Mouse (Mus musculus) right cerebral cortex, postnatal 25 days (tissue): ENCODE data around the gene Il17ra.
A peak's percentile ranks its signal among the peaks of the same experiment; 100 is the strongest.

Experiments used
- DNase-seq: peaks from one replicate; pipeline ENCODE4 v3.0.0; 2022

Gene Il17ra

GRCm38 (mm10) chr6:120463086-120463871, at the start of gene Il17ra:
Gene Il17ra (plus strand): TSS chr6:120463247.
- peak; percentile 66 for DNase-seq

DNA sequence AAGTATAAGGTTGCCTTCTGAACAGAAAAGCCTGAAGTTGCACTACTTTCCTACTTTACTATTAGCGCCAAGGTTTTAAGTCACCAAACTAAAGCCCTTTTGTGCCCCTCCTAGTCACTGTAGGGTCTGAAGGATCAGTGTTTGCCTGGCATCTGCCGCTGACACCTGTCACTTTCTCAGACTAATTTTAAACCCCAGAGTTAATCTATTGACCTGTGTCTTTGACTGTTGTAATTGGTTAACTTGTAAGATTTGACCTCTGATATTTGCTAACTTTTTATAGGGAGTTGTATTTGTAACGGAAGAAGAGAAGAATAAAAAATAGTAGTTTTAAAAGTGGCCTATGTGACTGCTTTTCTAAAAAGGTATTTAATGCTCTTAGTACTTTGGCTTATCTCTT, 24.9 kb upstream of the Il17ra start:
- no peak for DNase-seq

DNA sequence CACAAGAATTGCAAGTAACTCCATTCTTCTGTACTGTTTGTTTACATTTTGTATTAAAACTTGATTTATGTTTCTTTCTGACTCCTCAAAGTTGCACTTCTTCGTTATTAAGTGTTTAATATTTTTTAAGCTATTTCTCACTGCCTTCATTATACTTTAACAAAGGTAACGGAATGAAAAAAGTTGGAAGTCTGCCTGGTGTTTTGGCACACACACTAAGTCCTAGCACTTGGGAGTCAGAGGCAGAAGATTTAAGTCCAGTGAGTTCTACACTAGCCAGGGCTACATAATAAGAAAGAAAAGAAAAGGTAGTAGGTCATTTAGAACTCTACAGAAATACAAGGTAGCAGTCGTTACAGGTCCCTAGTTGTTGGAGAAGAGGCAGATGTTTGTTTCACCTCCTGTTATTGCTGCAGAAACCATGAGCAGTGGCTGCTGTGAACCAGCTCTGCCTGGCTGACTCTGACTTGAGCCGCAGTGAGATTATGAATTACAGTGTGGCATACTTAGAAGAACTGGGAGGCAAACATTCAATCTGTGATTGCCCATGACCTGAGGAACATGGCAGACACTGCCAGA, 20.8 kb upstream of the Il17ra start:
- no peak for DNase-seq

- DNase-seq, result no peak
Measured at GRCm38 (mm10) chr6:120443363-120444355, 19.4 kb upstream of the Il17ra start.

GRCm38 (mm10) chr6:120450208-120450607, 12.8 kb upstream of the Il17ra start:
- no peak for DNase-seq

- no peak for DNase-seq
Measured at GRCm38 (mm10) chr6:120452384-120453102, 10.5 kb upstream of the Il17ra start.

DNA sequence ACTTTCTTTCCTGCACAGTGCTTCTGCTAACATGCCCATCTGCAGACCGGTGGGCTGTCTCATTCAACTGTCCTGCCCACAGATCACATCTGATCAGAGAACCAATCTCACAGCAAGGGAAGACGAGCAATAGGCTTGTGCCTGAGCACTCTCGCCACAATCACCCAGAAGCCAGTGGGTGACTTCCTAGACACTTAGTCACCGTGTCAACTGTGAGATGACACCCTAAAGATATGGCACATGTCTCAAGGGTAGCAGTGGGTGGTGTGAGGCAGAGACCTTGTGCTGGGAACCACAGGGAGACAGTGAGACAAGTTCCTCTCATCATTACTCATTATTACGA, 10.0 kb upstream of the Il17ra start:
- no peak for DNase-seq

GRCm38 (mm10) chr6:120453556-120453955, 9.5 kb upstream of the Il17ra start:
- DNase-seq, result no peak

DNA sequence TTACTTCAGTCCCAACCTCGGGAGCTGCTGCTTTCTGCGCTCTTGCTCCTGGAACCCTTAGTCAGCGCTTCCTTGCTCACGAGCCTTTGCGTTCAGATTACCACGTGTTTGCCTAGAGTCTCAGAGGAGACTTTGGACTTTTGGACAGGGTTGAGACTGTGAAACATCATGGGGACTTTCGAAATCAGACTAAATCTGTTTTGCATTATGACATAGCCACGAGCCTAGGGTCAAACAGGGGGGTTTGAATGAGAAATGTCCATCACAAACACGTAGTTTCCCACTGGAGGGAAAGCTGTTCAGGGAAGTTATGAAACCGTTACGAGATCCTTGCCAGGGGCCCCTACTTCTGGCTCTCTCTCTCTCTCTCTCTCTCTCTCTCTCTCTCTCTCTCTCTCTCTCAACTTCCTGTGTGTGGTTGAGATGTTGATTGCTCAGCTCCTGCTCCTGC, 8.4 kb upstream of the Il17ra start:
- no peak for DNase-seq

DNA sequence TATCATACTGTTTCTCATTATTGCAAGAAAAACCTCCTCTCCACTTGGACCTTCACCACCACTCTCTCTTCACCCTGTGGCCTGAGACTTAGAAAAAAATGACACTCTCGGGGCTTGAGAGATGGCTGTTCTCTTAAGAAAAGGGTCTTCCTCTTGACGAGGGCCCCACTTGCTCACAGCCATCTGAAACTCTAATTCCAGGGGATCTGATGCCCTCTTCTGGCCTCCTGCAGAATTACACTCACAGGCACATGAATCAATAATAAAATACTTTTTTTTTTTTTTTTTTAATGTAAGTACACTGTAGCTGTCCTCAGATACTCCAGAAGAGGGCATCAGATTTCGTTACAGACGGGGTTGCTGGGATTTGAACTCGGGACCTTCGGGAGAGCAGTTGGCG, 6.0 kb upstream of the Il17ra start:
- DNase-seq, result no peak

- DNase-seq, result no peak
Measured at GRCm38 (mm10) chr6:120457751-120458150, 5.3 kb upstream of the Il17ra start.

DNA sequence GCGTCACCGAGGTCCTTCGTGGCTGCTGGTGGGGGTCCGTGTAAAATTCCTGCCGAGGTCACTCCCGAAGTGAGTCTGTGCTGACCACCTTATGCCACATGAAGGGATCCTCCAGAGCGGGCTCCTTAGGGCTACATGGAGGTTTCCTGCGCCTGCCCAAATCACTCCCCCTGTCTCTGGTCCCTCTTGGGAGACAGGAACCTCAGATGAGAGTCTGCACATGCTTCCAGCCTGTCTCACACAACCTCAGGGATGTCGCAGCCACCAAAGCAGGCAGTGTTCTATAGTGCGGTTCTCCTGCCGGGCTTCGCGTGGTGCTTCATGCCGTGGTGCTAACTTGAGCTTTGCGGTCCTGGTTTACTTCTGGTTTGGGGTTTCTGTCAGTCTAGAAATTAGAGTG, 1.8 kb upstream of the Il17ra start:
- DNase-seq, result no peak

GRCm38 (mm10) chr6:120462251-120462650, 796 bp upstream of the Il17ra start:
- DNase-seq, result no peak

GRCm38 (mm10) chr6:120463884-120464283, 837 bp downstream of the Il17ra start:
- no peak for DNase-seq

GRCm38 (mm10) chr6:120464406-120464939, 1.4 kb downstream of the Il17ra start:
- no peak for DNase-seq

- DNase-seq, result no peak
Measured at GRCm38 (mm10) chr6:120465393-120465792, 2.3 kb downstream of the Il17ra start.

GRCm38 (mm10) chr6:120466609-120467329, 3.7 kb downstream of the Il17ra start:
- no peak for DNase-seq

GRCm38 (mm10) chr6:120468259-120468658, 5.2 kb downstream of the Il17ra start:
- DNase-seq, result no peak

- no peak for DNase-seq
Measured at GRCm38 (mm10) chr6:120469268-120469667, 6.2 kb downstream of the Il17ra start.

DNA sequence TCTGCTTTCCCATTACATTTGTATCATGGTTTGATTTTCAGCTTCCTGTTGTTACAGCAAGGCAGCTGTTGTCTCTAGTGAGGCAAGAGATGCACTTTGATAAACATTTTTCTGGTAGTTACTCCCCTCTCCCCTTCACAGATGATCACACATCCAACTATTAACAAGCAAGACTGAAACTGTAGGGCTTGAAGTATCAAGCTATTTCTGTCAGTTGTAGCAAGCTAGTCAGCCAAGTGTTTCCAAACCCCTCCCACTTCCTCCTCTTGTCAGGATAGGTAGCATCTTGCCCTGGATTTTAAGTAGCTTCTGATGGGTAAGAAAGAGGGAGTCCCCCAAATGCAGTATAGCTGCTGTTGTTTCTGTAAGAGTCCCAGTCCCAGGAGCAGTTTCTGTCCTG, 6.7 kb downstream of the Il17ra start:
- DNase-seq, result no peak

DNA sequence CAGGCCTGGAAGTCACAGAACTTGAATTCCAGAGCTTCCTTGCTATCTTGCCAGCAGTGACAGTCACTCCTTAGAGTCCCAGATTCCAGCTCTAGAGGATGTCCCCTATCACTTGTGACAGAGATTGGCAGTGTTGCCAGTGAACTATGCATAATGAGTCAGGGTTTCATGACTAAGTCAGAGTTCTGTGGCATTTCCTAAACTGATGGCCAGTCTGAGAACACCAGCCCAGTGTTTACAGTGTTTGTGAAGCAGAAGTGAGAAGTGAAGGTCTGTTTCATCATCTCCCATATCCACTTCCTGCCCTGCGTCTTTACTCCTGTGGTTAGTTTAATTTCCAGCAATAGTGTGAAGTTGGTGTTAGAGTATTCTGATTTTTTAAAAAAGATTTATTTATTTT, 7.6 kb downstream of the Il17ra start:
- DNase-seq, result no peak

- DNase-seq, result no peak
Measured at GRCm38 (mm10) chr6:120471991-120472441, 9.0 kb downstream of the Il17ra start.
